In the genomic region with DNA sequence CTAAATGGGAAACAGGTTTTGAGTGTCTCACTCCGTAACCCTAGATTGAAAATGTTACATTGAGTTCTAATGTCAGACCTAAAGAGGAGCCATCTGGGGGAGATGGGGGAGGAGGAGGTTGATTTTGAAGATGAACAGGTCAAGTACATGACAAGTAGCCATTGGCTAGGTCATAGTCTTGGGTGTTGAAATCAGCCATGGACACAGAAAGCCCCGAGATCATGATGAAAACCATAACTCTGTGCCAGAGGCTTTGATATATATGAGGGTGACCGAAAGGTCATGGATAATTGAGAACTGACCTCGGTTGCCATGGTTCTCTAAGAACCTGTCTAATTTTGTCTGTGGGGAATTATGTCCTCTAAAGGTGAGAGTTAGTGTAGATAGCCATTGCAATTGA, we compare ENCODE assay signal across 26 mouse cellular contexts.
DNase-seq lines count a peak whose midpoint lies in the region; ATAC-seq lines count a peak whose summit lies in the region.
"Had no signal": no experiment of that assay in that cellular context is flagged by ENCODE, and none has a peak within 500 bp of the region (broad histone marks: within the 10 kb centered on the region; RNA-seq: fewer than 3 reads in every experiment).

No protein-coding gene starts in this region.

- WGBS in embryonic facial prominence, embryonic 10.5 days = 53% methylated on average over 4 of the region's 4 CpGs

- DNase-seq in adrenal gland, adult 8-10 months = peak; percentile 5
- DNase-seq in adrenal gland, adult 18-20 months (ENCODE audit: low spot score in 2 of 2) = no peak
- DNase-seq in embryonic facial prominence, embryonic 10.5 days (ENCODE audit: low spot score) = peak; percentile 41
- DNase-seq in hindlimb bud, embryonic 11.5 days (ENCODE audit: extremely low spot score, low read depth, low spot score) = peak; percentile 71
- peak; percentile 45 for DNase-seq in mesoderm, embryonic 11.5 days (ENCODE audit: low read depth, low spot score)
- DNase-seq in gastrocnemius, postnatal 36 days = no peak
- DNase-seq in gastrocnemius, adult 18-20 months (ENCODE audit: low spot score) = no peak
- DNase-seq: adrenal gland, postnatal 14 days; cerebellum, adult 11 months; cerebellum, adult 2 months; cerebellum, adult 9-11 months; cerebellum, postnatal 25 days; forebrain, postnatal 0 days; gastrocnemius, postnatal 10 days; heart, adult 18-20 months; heart, postnatal 14 days; kidney, adult 18-20 months had no signal

- no peak overlapping the region for H3K4me3 ChIP-seq in embryonic facial prominence, embryonic 10.5 days
- H3K4me3 ChIP-seq: embryonic facial prominence, embryonic 12.5 days; embryonic facial prominence, embryonic 15.5 days; heart, embryonic 13.5 days; hindbrain, embryonic 12.5 days; hindbrain, embryonic 15.5 days had no signal

- intact Hi-C loops in gastrocnemius, postnatal 36 days (cut with DNase I) = no loop called here

- H3K9me3 ChIP-seq in embryonic facial prominence, embryonic 10.5 days = no peaks in the 10 kb centered on the region
- H3K9me3 ChIP-seq: embryonic facial prominence, embryonic 12.5 days; embryonic facial prominence, embryonic 15.5 days; heart, embryonic 13.5 days; hindbrain, embryonic 12.5 days; hindbrain, embryonic 15.5 days had no signal

- peaks cover 14% of the 10 kb centered on the region for H3K4me1 ChIP-seq in embryonic facial prominence, embryonic 10.5 days
- H3K4me1 ChIP-seq: embryonic facial prominence, embryonic 12.5 days; embryonic facial prominence, embryonic 15.5 days; heart, embryonic 13.5 days; hindbrain, embryonic 12.5 days; hindbrain, embryonic 15.5 days had no signal

- no peaks in the 10 kb centered on the region for H3K36me3 ChIP-seq in embryonic facial prominence, embryonic 10.5 days (replicated peaks)
- H3K36me3 ChIP-seq: embryonic facial prominence, embryonic 12.5 days; embryonic facial prominence, embryonic 15.5 days; heart, embryonic 13.5 days; hindbrain, embryonic 12.5 days; hindbrain, embryonic 15.5 days had no signal

- no peak overlapping the region for H3K27ac ChIP-seq in embryonic facial prominence, embryonic 10.5 days (replicated peaks)
- H3K27ac ChIP-seq: embryonic facial prominence, embryonic 12.5 days; embryonic facial prominence, embryonic 15.5 days; heart, embryonic 13.5 days; hindbrain, embryonic 12.5 days; hindbrain, embryonic 15.5 days had no signal

- no peak for ATAC-seq in inflammation-experienced regulatory T-cells, adult 6 months
- ATAC-seq: activated CD4-positive, CD25-positive, alpha-beta regulatory T cell, adult 4 months; forebrain, embryonic 14.5 days; forebrain, postnatal 0 days; intestine, embryonic 16.5 days had no signal

- H3K27me3 ChIP-seq in embryonic facial prominence, embryonic 10.5 days (replicated peaks; ENCODE audit: low read depth, poor library complexity, severe bottlenecking) = no peaks in the 10 kb centered on the region
- H3K27me3 ChIP-seq: embryonic facial prominence, embryonic 12.5 days; embryonic facial prominence, embryonic 15.5 days; heart, embryonic 13.5 days; hindbrain, embryonic 12.5 days; hindbrain, embryonic 15.5 days had no signal

Comparison
In these comparisons a context has a peak if more than half of its experiments do, and no peak if none do; other contexts are left out.
1. DNase-seq: peak in adrenal gland, adult 8-10 months (single experiment), embryonic facial prominence, embryonic 10.5 days (single experiment), hindlimb bud, embryonic 11.5 days (single experiment) and mesoderm, embryonic 11.5 days (single experiment); none in adrenal gland, adult 18-20 months (0 of 2), gastrocnemius, postnatal 36 days (0 of 2) and gastrocnemius, adult 18-20 months (single experiment).